In genomic region chr4:15713641-15714040, GRCm38 (mm10) we compare ENCODE assay signal across 24 mouse cellular contexts.
A peak's percentile ranks its signal among the peaks of the same experiment; 100 is the strongest.
DNase-seq lines count a peak whose midpoint lies in the region; ATAC-seq and TF ChIP-seq lines count a peak whose summit lies in the region.
"Had no signal": no experiment of that assay in that cellular context is flagged by ENCODE, and none has a peak within 500 bp of the region (broad histone marks: within the 10 kb centered on the region; RNA-seq: fewer than 3 reads in every experiment).

No protein-coding gene starts in this region.

- WGBS in liver, adult 2 months, result 58% methylated on average over 12 of the region's 12 CpGs
- 70% methylated on average over 12 of the region's 12 CpGs for WGBS in liver, embryonic 12.5 days (ENCODE audit: insufficient replicate concordance)
- 58% methylated on average over 12 of the region's 12 CpGs for WGBS in kidney, embryonic 16.5 days
- 88% methylated on average over 12 of the region's 12 CpGs for WGBS in thymus, adult 2 months
- 89% methylated on average over 12 of the region's 12 CpGs for WGBS in midbrain, embryonic 10.5 days

- no peak for TF ChIP-seq POLR2A in liver, adult 2 months (IDR thresholded peaks at IDR 0.05; ENCODE audit: extremely low read depth, insufficient read depth, low read length)
- no peak for TF ChIP-seq POLR2A in thymus, adult 2 months (IDR thresholded peaks at IDR 0.05; ENCODE audit: control insufficient read depth, extremely low read depth, insufficient read depth, low read length, poor library complexity)

- TF ChIP-seq CTCF in liver, adult 2 months (IDR thresholded peaks at IDR 0.05; ENCODE audit: low read depth, low read length), result no peak
- TF ChIP-seq CTCF in thymus, adult 2 months (IDR thresholded peaks at IDR 0.05; ENCODE audit: borderline replicate concordance, control insufficient read depth, extremely low read depth, insufficient read depth, low read length, poor library complexity), result no peak

- no peaks in the 10 kb centered on the region for H3K4me1 ChIP-seq in liver, adult 2 months (ENCODE audit: control insufficient read depth, insufficient read depth, low read length)
- H3K4me1 ChIP-seq in liver, embryonic 12.5 days, result no peaks in the 10 kb centered on the region
- H3K4me1 ChIP-seq in kidney, embryonic 16.5 days (ENCODE audit: insufficient read depth, low read length), result 0 out of 2 replicates have a peak, but pooled peaks cover 3% of the 10 kb centered on the region
- H3K4me1 ChIP-seq in thymus, adult 2 months (replicated peaks; ENCODE audit: control insufficient read depth, insufficient read depth, low read length), result no peaks in the 10 kb centered on the region
- H3K4me1 ChIP-seq in midbrain, embryonic 10.5 days, result no peaks in the 10 kb centered on the region
- H3K4me1 ChIP-seq: forebrain, embryonic 13.5 days; heart, embryonic 10.5 days; limb, embryonic 12.5 days; liver, embryonic 13.5 days; midbrain, embryonic 15.5 days; neural tube, embryonic 13.5 days; stomach, embryonic 15.5 days had no signal

- H3K36me3 ChIP-seq in liver, adult 2 months (ENCODE audit: control insufficient read depth, insufficient read depth, low read length), result no peaks in the 10 kb centered on the region
- H3K36me3 ChIP-seq in liver, embryonic 12.5 days, result no peaks in the 10 kb centered on the region
- no peaks in the 10 kb centered on the region for H3K36me3 ChIP-seq in kidney, embryonic 16.5 days (ENCODE audit: insufficient read depth, low read length)
- no peaks in the 10 kb centered on the region for H3K36me3 ChIP-seq in thymus, adult 2 months (ENCODE audit: control insufficient read depth, insufficient read depth, low read length)
- no peaks in the 10 kb centered on the region for H3K36me3 ChIP-seq in midbrain, embryonic 10.5 days
- H3K36me3 ChIP-seq: heart, embryonic 10.5 days; limb, embryonic 12.5 days; liver, embryonic 13.5 days; midbrain, embryonic 15.5 days; neural tube, embryonic 13.5 days; stomach, embryonic 15.5 days had no signal

- peak; percentile 15; the same call in 1 of the 2 replicates for ATAC-seq in cerebellum, adult (ENCODE audit: insufficient number of reproducible peaks, low FRiP score, low TSS enrichment)
- no peak for ATAC-seq in liver, embryonic 12.5 days
- ATAC-seq in kidney, embryonic 16.5 days (ENCODE audit: low FRiP score, low TSS enrichment), result peak; percentile 63; the same call in 1 of the 2 replicates
- ATAC-seq: CD4-positive, CD25-positive, alpha-beta regulatory T cell, adult 4 months; forebrain, embryonic 13.5 days; midbrain, embryonic 15.5 days had no signal

- H3K4me3 ChIP-seq in liver, adult 2 months (ENCODE audit: insufficient read depth, low read depth, low read length), result no peak overlapping the region
- H3K4me3 ChIP-seq in liver, embryonic 12.5 days, result no peak overlapping the region
- no peak overlapping the region for H3K4me3 ChIP-seq in kidney, embryonic 16.5 days (ENCODE audit: low read length)
- no peak overlapping the region for H3K4me3 ChIP-seq in thymus, adult 2 months (ENCODE audit: control insufficient read depth, insufficient read depth, low read length)
- H3K4me3 ChIP-seq in midbrain, embryonic 10.5 days, result no peak overlapping the region
- H3K4me3 ChIP-seq: forebrain, embryonic 13.5 days; heart, embryonic 10.5 days; limb, embryonic 12.5 days; liver, embryonic 13.5 days; midbrain, embryonic 15.5 days; neural tube, embryonic 13.5 days; stomach, embryonic 15.5 days had no signal

- no peaks in the 10 kb centered on the region for H3K9me3 ChIP-seq in liver, embryonic 12.5 days (replicated peaks)
- no peaks in the 10 kb centered on the region for H3K9me3 ChIP-seq in kidney, embryonic 16.5 days (ENCODE audit: low read length)
- no peaks in the 10 kb centered on the region for H3K9me3 ChIP-seq in midbrain, embryonic 10.5 days (replicated peaks)
- H3K9me3 ChIP-seq: forebrain, embryonic 13.5 days; heart, embryonic 10.5 days; limb, embryonic 12.5 days; liver, embryonic 13.5 days; midbrain, embryonic 15.5 days; neural tube, embryonic 13.5 days; stomach, embryonic 15.5 days had no signal

- H3K79me2 ChIP-seq in liver, adult 2 months (ENCODE audit: control insufficient read depth, insufficient read depth, low read length), result no peaks in the 10 kb centered on the region

- DNase-seq in cerebellum, adult 9-11 months, result no peak
- peak; percentile 13 for DNase-seq in liver, adult 2 months (ENCODE audit: extremely low read depth, low read depth, low spot score)
- peak; percentile 3 for DNase-seq in skeletal muscle tissue, adult 2 months (ENCODE audit: low read depth, low spot score)
- no peak for DNase-seq in thymus, adult 2 months
- no peak for DNase-seq in midbrain, embryonic 10.5 days (ENCODE audit: low spot score)
- DNase-seq: cerebellum, adult 8-10 months; heart, postnatal 4 days; liver, embryonic 13.5 days; lung, adult 2 months; lung, postnatal 14 days; right cerebral cortex, adult 18-20 months; right cerebral cortex, postnatal 4 days; thymus, postnatal 36 days had no signal

- H3K27me3 ChIP-seq in liver, adult 2 months (ENCODE audit: control insufficient read depth, insufficient read depth, low read length), result no peaks in the 10 kb centered on the region
- no peaks in the 10 kb centered on the region for H3K27me3 ChIP-seq in liver, embryonic 12.5 days (replicated peaks)
- no peaks in the 10 kb centered on the region for H3K27me3 ChIP-seq in kidney, embryonic 16.5 days (ENCODE audit: insufficient read depth, low read length)
- no peaks in the 10 kb centered on the region for H3K27me3 ChIP-seq in thymus, adult 2 months (ENCODE audit: control insufficient read depth, insufficient read depth, low read length)
- no peaks in the 10 kb centered on the region for H3K27me3 ChIP-seq in midbrain, embryonic 10.5 days (ENCODE audit: low read depth, poor library complexity, severe bottlenecking)
- H3K27me3 ChIP-seq: forebrain, embryonic 13.5 days; limb, embryonic 12.5 days; liver, embryonic 13.5 days; midbrain, embryonic 15.5 days; neural tube, embryonic 13.5 days; stomach, embryonic 15.5 days had no signal

- no peak overlapping the region for H3K4me2 ChIP-seq in liver, embryonic 12.5 days
- H3K4me2 ChIP-seq in kidney, embryonic 16.5 days (replicated peaks; ENCODE audit: low read depth, low read length), result no peak overlapping the region
- H3K4me2 ChIP-seq: forebrain, embryonic 13.5 days; hindbrain, embryonic 14.5 days; limb, embryonic 12.5 days; liver, embryonic 13.5 days; midbrain, embryonic 15.5 days; neural tube, embryonic 13.5 days; stomach, embryonic 15.5 days had no signal

- H3K27ac ChIP-seq in liver, adult 2 months (replicated peaks; ENCODE audit: insufficient read depth, low read depth, low read length), result no peak overlapping the region
- H3K27ac ChIP-seq in liver, embryonic 12.5 days, result no peak overlapping the region
- H3K27ac ChIP-seq in kidney, embryonic 16.5 days (ENCODE audit: low read length), result peak overlapping the region; percentile 58; the same call in 1 of the 2 replicates
- H3K27ac ChIP-seq in thymus, adult 2 months (ENCODE audit: control insufficient read depth, insufficient read depth, low read length), result no peak overlapping the region
- no peak overlapping the region for H3K27ac ChIP-seq in midbrain, embryonic 10.5 days (replicated peaks)
- H3K27ac ChIP-seq: forebrain, embryonic 13.5 days; heart, embryonic 10.5 days; hindbrain, embryonic 14.5 days; limb, embryonic 12.5 days; liver, embryonic 13.5 days; midbrain, embryonic 15.5 days; neural tube, embryonic 13.5 days; stomach, embryonic 15.5 days had no signal

- H3K9ac ChIP-seq in liver, adult 2 months (ENCODE audit: low read depth, low read length), result no peak overlapping the region
- no peak overlapping the region for H3K9ac ChIP-seq in liver, embryonic 12.5 days
- no peak overlapping the region for H3K9ac ChIP-seq in kidney, embryonic 16.5 days (replicated peaks; ENCODE audit: low read length)
- H3K9ac ChIP-seq: forebrain, embryonic 13.5 days; hindbrain, embryonic 14.5 days; limb, embryonic 12.5 days; liver, embryonic 13.5 days; midbrain, embryonic 15.5 days; neural tube, embryonic 13.5 days; stomach, embryonic 15.5 days had no signal

Comparison
In these comparisons a context has a peak if more than half of its experiments do, and no peak if none do; other contexts are left out.
1. DNase-seq: peak in liver, adult 2 months (single experiment) and skeletal muscle tissue, adult 2 months (single experiment); none in cerebellum, adult 9-11 months (single experiment), thymus, adult 2 months (single experiment) and midbrain, embryonic 10.5 days (single experiment).